Mouse (Mus musculus): Measurements from ENCODE around the gene Crebbp.
A peak's percentile ranks its signal among the peaks of the same experiment; 100 is the strongest.

- TF ChIP-seq CTCF (IDR thresholded peaks at IDR 0.05; ENCODE audit: borderline replicate concordance, extremely low read depth, insufficient read depth, insufficient read length) (no peak), POLR2A (IDR thresholded peaks at IDR 0.05; ENCODE audit: borderline replicate concordance, extremely low read depth, insufficient read depth, insufficient read length, poor library complexity, severe bottlenecking) (peak; percentile 37; the same call in 1 of the 2 replicates)
These were observed 136.3 kb downstream of the Crebbp start, which contains the start of gene Trap1 for GRCm38 (mm10) chr16:4077384-4078061.
